Mouse (Mus musculus) adrenal gland, adult 8-10 months (tissue): ENCODE results near the gene Nfatc2ip. TPM values are rescaled to one million over a fixed set of nuclear protein-coding genes. Genes with fewer than 3 reads are reported as not detected.

Source experiments
- DNase-seq: peaks from one replicate; pipeline ENCODE4 v3.0.0; 2022
- microRNA-seq, 2 experiments: library from miRNA; unstranded; fragments of <30 nt; microRNA quantifications; one replicate each; pipeline ENCODE4 v1.2.0; 2022
- total RNA-seq, 4 experiments: library from RNA; stranded (reverse); gene quantifications; 2 replicates each; pipeline ENCODE4 v1.2.4; 2022

The Nfatc2ip gene
- total RNA-seq, 4 experiments from 2014 or later: 6.5 to 10.8 (median 8.8) TPM

- no peak for DNase-seq
Measured at GRCm38 (mm10) chr7:126355847-126356597, 40.5 kb downstream of the Nfatc2ip start.

GRCm38 (mm10) chr7:126354738-126355614 lies 41.6 kb downstream of the Nfatc2ip start:
- DNase-seq: no peak

DNA sequence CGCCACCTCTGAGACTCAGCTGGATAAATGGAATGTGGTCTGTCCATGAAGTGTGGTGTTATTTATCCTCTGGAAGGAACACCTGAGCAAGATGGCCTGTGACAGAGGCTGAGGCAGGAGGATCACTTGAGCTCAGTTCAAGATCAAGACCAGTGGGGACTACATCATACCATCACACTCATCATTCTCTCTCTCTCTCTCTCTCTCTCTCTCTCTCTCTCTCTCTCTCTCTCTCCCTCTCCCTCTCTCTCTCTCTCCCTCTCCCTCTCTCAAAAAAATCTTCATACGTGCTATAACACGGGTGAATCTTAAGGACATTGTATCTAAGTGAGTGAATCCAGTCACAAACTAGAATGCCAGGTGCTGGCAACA lies 42.6 kb downstream of the Nfatc2ip start:
- DNase-seq: no peak

GRCm38 (mm10) chr7:126353251-126353993 lies 43.1 kb downstream of the Nfatc2ip start:
- no peak for DNase-seq

- no peak for DNase-seq
Measured at GRCm38 (mm10) chr7:126351419-126351951, 45.1 kb downstream of the Nfatc2ip start.

- no peak for DNase-seq
Measured at GRCm38 (mm10) chr7:126350748-126351418, 45.7 kb downstream of the Nfatc2ip start.

DNA sequence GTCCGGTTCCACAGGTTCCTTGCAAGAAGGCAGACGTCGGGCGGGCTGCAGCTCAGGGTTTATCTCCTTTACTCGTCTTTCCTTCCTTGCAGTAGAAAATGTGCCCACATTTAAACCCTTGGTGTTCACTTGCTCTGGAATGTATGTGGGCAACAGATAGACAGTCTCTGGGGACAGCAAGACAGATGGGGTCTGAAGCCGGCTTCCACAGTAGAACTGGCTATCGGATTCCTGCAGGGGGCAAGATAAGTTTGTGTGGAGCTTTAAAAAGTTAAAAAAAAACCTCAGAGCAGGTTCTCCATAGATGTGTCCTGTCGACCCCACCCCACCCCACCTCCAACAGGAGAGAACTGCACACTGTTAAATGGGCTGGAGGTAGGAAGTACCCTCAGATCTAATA lies 48.2 kb downstream of the Nfatc2ip start:
- DNase-seq: no peak

- no peak for DNase-seq
Measured at GRCm38 (mm10) chr7:126347098-126347497, 49.4 kb downstream of the Nfatc2ip start.

DNA sequence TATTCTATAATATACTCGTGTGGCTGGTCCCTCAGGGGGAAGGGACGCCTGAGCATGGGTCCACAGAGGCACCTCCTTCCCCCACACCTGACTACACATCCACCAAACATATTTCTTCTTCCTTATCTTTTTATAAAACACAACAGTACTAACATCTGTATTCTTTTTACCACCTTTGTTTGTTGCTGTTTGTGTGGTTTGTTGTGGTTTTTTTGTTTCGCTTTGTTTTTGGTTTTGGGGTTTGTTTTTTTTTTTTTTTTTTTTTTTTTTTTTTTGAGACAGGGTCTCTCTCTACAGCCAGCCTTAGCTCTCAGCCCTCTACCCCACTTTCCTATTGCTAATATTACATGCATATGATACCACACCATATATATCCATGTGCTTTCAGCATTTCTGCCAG lies 50.6 kb downstream of the Nfatc2ip start:
- no peak for DNase-seq

DNA sequence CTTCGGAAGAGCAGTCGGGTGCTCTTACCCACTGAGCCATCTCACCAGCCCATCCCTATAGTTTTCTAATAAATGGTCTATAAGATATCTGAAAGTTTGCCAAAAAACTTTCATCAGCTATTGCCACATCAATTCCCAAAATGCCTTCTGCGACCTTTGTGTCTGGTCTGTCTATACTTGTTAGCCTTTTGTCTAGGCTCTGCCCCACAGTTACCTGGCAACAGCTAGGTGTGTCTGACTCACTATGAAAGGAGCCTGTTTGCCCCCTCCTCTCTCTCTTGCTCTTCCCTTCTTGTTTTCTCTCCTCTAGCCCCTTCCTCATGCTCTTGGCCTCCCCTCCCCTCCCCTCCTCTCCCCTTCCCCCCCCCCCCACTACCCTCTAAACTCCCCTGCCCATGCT lies 51.0 kb downstream of the Nfatc2ip start:
- no peak for DNase-seq

GRCm38 (mm10) chr7:126340896-126341295 lies 55.6 kb downstream of the Nfatc2ip start:
- no peak for DNase-seq

GRCm38 (mm10) chr7:126340206-126340618 lies 56.3 kb downstream of the Nfatc2ip start:
- DNase-seq: no peak

- no peak for DNase-seq
Measured at GRCm38 (mm10) chr7:126339521-126339971, 57.0 kb downstream of the Nfatc2ip start.

DNA sequence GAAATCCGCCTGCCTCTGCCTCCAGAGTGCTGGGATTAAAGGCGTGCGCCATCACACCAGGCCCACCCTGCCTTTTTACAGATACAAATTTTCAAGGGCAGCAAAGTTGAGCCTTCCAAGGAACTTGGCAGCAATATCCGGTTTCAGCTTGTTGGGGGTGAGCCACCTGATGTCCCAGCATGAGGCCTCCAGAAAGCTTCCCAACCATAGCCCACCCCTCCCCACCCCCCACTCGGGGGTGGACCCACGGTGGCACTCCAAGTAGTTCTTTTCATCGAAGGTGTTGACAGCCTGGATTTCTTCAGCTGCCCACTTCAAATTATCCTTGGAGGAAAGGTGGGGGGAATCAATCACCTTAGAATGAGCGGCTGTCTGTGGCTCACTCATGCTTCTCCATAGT lies 57.6 kb downstream of the Nfatc2ip start:
- no peak for DNase-seq

DNA sequence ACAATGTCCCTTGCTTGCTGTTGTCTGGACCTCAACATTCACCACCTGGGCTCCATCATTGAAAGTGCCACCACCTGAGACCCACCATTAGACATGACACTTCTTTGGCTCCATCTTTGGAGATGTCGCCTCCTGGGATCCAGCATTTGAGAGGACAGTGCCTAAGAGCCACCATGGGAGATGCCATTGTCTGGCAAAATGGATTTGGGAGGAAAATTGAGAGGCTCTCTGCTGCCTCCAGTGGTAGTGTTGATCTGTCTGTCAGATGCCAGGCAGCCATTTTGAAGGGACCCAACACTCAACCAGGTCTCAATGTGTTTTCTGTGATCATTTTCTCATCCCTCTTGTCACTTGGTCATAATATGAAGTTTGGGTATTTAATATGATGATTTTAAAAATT lies 61.0 kb downstream of the Nfatc2ip start:
- no peak for DNase-seq

Small RNA genes within 50 kb of the gene (microRNA-seq; reads per million reads assigned to microRNA genes)
- 0 reads per million in 2 experiments for gene Mir7058

Other genes starting within 250 kb of the Nfatc2ip start
- 100 to 1,000 TPM in 3 of 4 experiments, 10 to 100 TPM in 1; 96.9 to 142 (median 114) TPM for gene Xpo6, start 196.2 kb downstream of the Nfatc2ip start, total RNA-seq
- 100 to 1,000 TPM in 2 of 4 experiments, 10 to 100 TPM in 2; 32.4 to 142 (median 75.6) TPM for gene Sbk1, start 124.1 kb downstream of the Nfatc2ip start, total RNA-seq
- 1 to 10 TPM in 3 of 4 experiments, under 1 TPM in 1; 0.49 to 2.0 (median 1.6) TPM for gene Lat, start 27.2 kb downstream of the Nfatc2ip start, total RNA-seq
- 10 to 100 TPM; 36.9 to 57.2 (median 45.6) TPM for gene Spns1, start 19.3 kb downstream of the Nfatc2ip start, total RNA-seq
- under 1 TPM; 0.56 to 0.94 (median 0.78) TPM for gene Cd19, start 18.2 kb upstream of the Nfatc2ip start, total RNA-seq
- 100 to 1,000 TPM in 2 of 4 experiments, 10 to 100 TPM in 2; 52.1 to 174 (median 93.2) TPM for gene Rabep2, start 32.0 kb upstream of the Nfatc2ip start, total RNA-seq
- under 1 TPM in 1 of 4 experiments, not detected in 3; 0.08 TPM for gene Atp2a1, start 66.4 kb upstream of the Nfatc2ip start, total RNA-seq
- 10 to 100 TPM; 54.3 to 78.7 (median 65.2) TPM for gene Sh2b1, start 78.7 kb upstream of the Nfatc2ip start, total RNA-seq
- 100 to 1,000 TPM; 205 to 255 (median 223) TPM for gene Tufm, start 90.6 kb upstream of the Nfatc2ip start, total RNA-seq
- 100 to 1,000 TPM in 2 of 4 experiments, 10 to 100 TPM in 2; 83.3 to 141 (median 110) TPM for gene Atxn2l, start 106.7 kb upstream of the Nfatc2ip start, total RNA-seq
- gene Eif3c, start 169.7 kb upstream of the Nfatc2ip start, total RNA-seq: 100 to 1,000 TPM; 206 to 258 (median 232) TPM
- 1 to 10 TPM; 1.4 to 4.3 (median 3.3) TPM for gene Apobr, start 188.2 kb upstream of the Nfatc2ip start, total RNA-seq
- 10 to 100 TPM; 25.6 to 55.5 (median 39.8) TPM for gene Cln3, start 189.1 kb upstream of the Nfatc2ip start, total RNA-seq
- not detected for gene Il27, start 198.2 kb upstream of the Nfatc2ip start, total RNA-seq
- gene Nupr1, start 234.1 kb upstream of the Nfatc2ip start, total RNA-seq: 10 to 100 TPM in 2 of 4 experiments, 1 to 10 TPM in 2; 7.9 to 17.5 (median 10.3) TPM